Mouse (Mus musculus) cerebellum, adult 11-12 months (tissue): Measurements from ENCODE around the gene Prpf31.

Experiments used
- DNase-seq: peaks from one replicate; pipeline ENCODE4 v3.0.0; 2022

Gene Prpf31

GRCm38 (mm10) chr7:3630478-3630815 lies 662 bp downstream of the Prpf31 start:
- no peak for DNase-seq

GRCm38 (mm10) chr7:3643412-3643811 lies 13.6 kb downstream of the Prpf31 start:
- no peak for DNase-seq

GRCm38 (mm10) chr7:3643843-3644242 lies 14.1 kb downstream of the Prpf31 start:
- DNase-seq: no peak

GRCm38 (mm10) chr7:3644348-3644671 lies 14.5 kb downstream of the Prpf31 start:
- no peak for DNase-seq

- peak; percentile 100 for DNase-seq
These were observed 15.1 kb downstream of the Prpf31 start, which contains the start of gene Cnot3 for GRCm38 (mm10) chr7:3644672-3645487. TSS of gene Cnot3 (plus strand) at chr7:3645268.

GRCm38 (mm10) chr7:3645488-3646025 lies 15.8 kb downstream of the Prpf31 start:
- DNase-seq: no peak

- no peak for DNase-seq
These were observed 16.4 kb downstream of the Prpf31 start for GRCm38 (mm10) chr7:3646188-3646587.

GRCm38 (mm10) chr7:3646641-3647040 lies 16.9 kb downstream of the Prpf31 start:
- peak; percentile 48 for DNase-seq

GRCm38 (mm10) chr7:3656966-3657365 lies 27.2 kb downstream of the Prpf31 start:
- no peak for DNase-seq

- no peak for DNase-seq
These were observed 28.8 kb downstream of the Prpf31 start for GRCm38 (mm10) chr7:3658578-3658977.

GRCm38 (mm10) chr7:3664524-3665214 lies 34.9 kb downstream of the Prpf31 start:
- DNase-seq: no peak

GRCm38 (mm10) chr7:3665215-3666114 lies 35.7 kb downstream of the Prpf31 start, which contains the start of gene Leng1:
TSS of gene Leng1 (minus strand) at chr7:3665840.
- peak; percentile 97 for DNase-seq

- DNase-seq: no peak
These were observed 37.2 kb downstream of the Prpf31 start for GRCm38 (mm10) chr7:3666921-3667391.

GRCm38 (mm10) chr7:3674507-3675227 lies 44.9 kb downstream of the Prpf31 start:
- peak; percentile 76 for DNase-seq

GRCm38 (mm10) chr7:3675228-3675548 lies 45.4 kb downstream of the Prpf31 start:
- no peak for DNase-seq

- no peak for DNase-seq
These were observed 46.6 kb downstream of the Prpf31 start for GRCm38 (mm10) chr7:3676371-3676770.

GRCm38 (mm10) chr7:3677342-3677741 lies 47.6 kb downstream of the Prpf31 start, which contains the start of gene Tmc4:
TSS of gene Tmc4 (minus strand) at chr7:3677553.
- no peak for DNase-seq

GRCm38 (mm10) chr7:3683908-3684550 lies 54.2 kb downstream of the Prpf31 start:
- DNase-seq: no peak

GRCm38 (mm10) chr7:3684698-3685097 lies 54.9 kb downstream of the Prpf31 start:
- DNase-seq: no peak

GRCm38 (mm10) chr7:3685400-3686187 lies 55.8 kb downstream of the Prpf31 start:
- peak; percentile 82 for DNase-seq

GRCm38 (mm10) chr7:3691919-3692318 lies 62.1 kb downstream of the Prpf31 start:
- no peak for DNase-seq
